Mouse (Mus musculus) lung, embryonic 16.5 days (tissue): ENCODE measurements around the gene Gm20867. TPM values are rescaled to one million over a fixed set of nuclear protein-coding genes. Genes with fewer than 3 reads are reported as not detected.
"Not testable (repeated sequence)": the region's sequence is repeated elsewhere in the genome, so short reads cannot be mapped to it uniquely, and the experiment has no call there.

Experiments
- ATAC-seq: fragments of 200-750 bp; cut with Nextera tagmentation; 2 replicates; pipeline ENCODE4 v1.8.0; 2017; ENCODE audit warnings: low read depth, mild to moderate bottlenecking, moderate library complexity
- H3K27ac ChIP-seq: fragments of 300-500 bp; sonication (generic); 2 replicates; pipeline ENCODE4 v1.5.1; 2014; ENCODE audit warnings: mild to moderate bottlenecking, control low read depth, low read length
- H3K27me3 ChIP-seq: fragments of 300-500 bp; sonication (generic); 2 replicates; pipeline ENCODE4 v1.6.1; 2014; ENCODE audit warnings: low read depth, low read length, mixed read lengths; ENCODE audit not compliant: control insufficient read depth, insufficient read depth
- H3K36me3 ChIP-seq: fragments of 300-500 bp; sonication (generic); 2 replicates; pipeline ENCODE4 v1.6.1; 2014; ENCODE audit warnings: low read length; ENCODE audit not compliant: control insufficient read depth, insufficient read depth
- H3K4me1 ChIP-seq: fragments of 300-500 bp; sonication (generic); replicated peaks from 2 replicates; pipeline ENCODE4 v1.6.1; 2014; ENCODE audit warnings: low read length, mixed read lengths; ENCODE audit not compliant: control insufficient read depth, insufficient read depth
- H3K4me2 ChIP-seq: fragments of 300-500 bp; sonication (generic); 2 replicates; pipeline ENCODE4 v1.6.1; 2014; ENCODE audit warnings: low read depth, low read length, control low read depth
- H3K4me3 ChIP-seq: fragments of 300-500 bp; sonication (generic); 2 replicates; pipeline ENCODE4 v1.5.1; 2014; ENCODE audit warnings: mild to moderate bottlenecking, low read length, control low read depth
- H3K9ac ChIP-seq: fragments of 300-500 bp; sonication (generic); 2 replicates; pipeline ENCODE4 v1.6.1; 2014; ENCODE audit warnings: low read length, control low read depth
- H3K9me3 ChIP-seq: fragments of 300-500 bp; sonication (generic); 2 replicates; pipeline ENCODE4 v1.6.1; 2016; ENCODE audit warnings: low read length; ENCODE audit not compliant: control insufficient read depth
- WGBS: fragments of 180-500 bp; shearing (Covaris S2); extraction: QIAGEN DNeasy Blood & Tissue Kit; methylation state at CpG from one replicate; pipeline ENCODE4 v1.1.7; 2014; 5-methylcytosine and 5-hydroxymethylcytosine counted together
- polyA plus RNA-seq: library from polyadenylated mRNA; unstranded; fragments of >200 nt; fragmentation: Nextera tagmentation; extraction: Ambion mirVana; gene quantifications from 2 replicates; pipeline ENCODE4 v1.2.1, GENCODE M21; 2015

Gm20867 gene
- polyA plus RNA-seq, result not detected in 2 replicates

- H3K9me3 ChIP-seq, H3K4me1 ChIP-seq, H3K27me3 ChIP-seq, ATAC-seq, H3K27ac ChIP-seq, H3K4me3 ChIP-seq, H3K9ac ChIP-seq, H3K4me2 ChIP-seq, H3K36me3 ChIP-seq: not testable (repeated sequence)
- no CpG with 5 or more reads among the region's 3 CpGs for WGBS
These were observed at the start of gene Gm20867 for GRCm38 (mm10) chrY:77963104-77963503. Gm20867 (minus strand) TSS chrY:77963204.

Other genes starting within 250 kb of the Gm20867 start
- gene Gm29564, start 249.8 kb upstream of the Gm20867 start, polyA plus RNA-seq, result not detected in 2 replicates